Mouse (Mus musculus): ENCODE data around the gene Zfp942. TPM values are rescaled to one million over a fixed set of nuclear protein-coding genes. Genes with fewer than 3 reads are reported as not detected.
"Not testable (repeated sequence)": the region's sequence is repeated elsewhere in the genome, so short reads cannot be mapped to it uniquely, and the experiment has no call there.

Gene Zfp942
- polyA plus RNA-seq (2015; fragmentation: Nextera tagmentation; extraction: Ambion mirVana), result 10.5 and 12.7 TPM in 2 replicates

GRCm38 (mm10) chr17:21962107-21962907 lies at the start of gene Zfp942, which contains the start of gene Zfp943:
TSS of gene Zfp942 (minus strand) at chr17:21962464.
TSS of gene Zfp943 (plus strand) at chr17:21962552.
- under 1% methylated on average over 44 of the region's 55 CpGs for WGBS
- not testable (repeated sequence) for H3K36me3 ChIP-seq; H3K27me3 ChIP-seq (replicated peaks); H3K9me3 ChIP-seq
- peak within 1 kb of the TSS; percentile 92 for H3K27ac ChIP-seq (replicated peaks)
- peak within 1 kb of the TSS; percentile 90 for H3K9ac ChIP-seq
- H3K4me2 ChIP-seq, result peak within 1 kb of the TSS; percentile 74
- peak; percentile 99 for ATAC-seq (ENCODE audit: extremely low read depth, insufficient number of reproducible peaks, low FRiP score, low TSS enrichment)
- H3K4me3 ChIP-seq, result peak within 1 kb of the TSS; percentile 83
- H3K4me1 ChIP-seq, result peaks cover 28% of the 10 kb centered on the region

GRCm38 (mm10) chr17:21963302-21963701 lies 1.0 kb upstream of the Zfp942 start:
- WGBS, result 51% methylated on average over 4 of the region's 4 CpGs
- no peak for ATAC-seq (ENCODE audit: extremely low read depth, insufficient number of reproducible peaks, low FRiP score, low TSS enrichment)
- H3K4me3 ChIP-seq, result peak overlapping the region; percentile 83
- peaks cover 6% of the 10 kb centered on the region for H3K36me3 ChIP-seq
- H3K27me3 ChIP-seq (replicated peaks), result no peaks in the 10 kb centered on the region
- H3K27ac ChIP-seq (replicated peaks), result no peak overlapping the region
- peak overlapping the region; percentile 41 for H3K9ac ChIP-seq
- H3K4me2 ChIP-seq, result peak overlapping the region; percentile 69
- no peaks in the 10 kb centered on the region for H3K9me3 ChIP-seq
- H3K4me1 ChIP-seq, result peaks cover 28% of the 10 kb centered on the region

GRCm38 (mm10) chr17:21909456-21910052 lies 52.7 kb downstream of the Zfp942 start, which contains the start of gene Zfp995:
TSS of gene Zfp995 (minus strand) at chr17:21909926.
- H3K36me3 ChIP-seq; H3K4me1 ChIP-seq; ATAC-seq (ENCODE audit: extremely low read depth, insufficient number of reproducible peaks, low FRiP score, low TSS enrichment); H3K27me3 ChIP-seq (replicated peaks); H3K9me3 ChIP-seq: not testable (repeated sequence)
- Histone ChIP-seq H3K4me2 (peak within 1 kb of the TSS; percentile 81), H3K4me3 (peak within 1 kb of the TSS; percentile 82), H3K27ac (replicated peaks) (0 out of 2 replicates have a peak within 1 kb of the TSS, but pooled peaks have one; percentile 39), H3K9ac (peak within 1 kb of the TSS; percentile 87)
- under 1% methylated on average over 24 of the region's 24 CpGs for WGBS

GRCm38 (mm10) chr17:21909039-21909438 lies 53.2 kb downstream of the Zfp942 start:
- no peaks in the 10 kb centered on the region for H3K27me3 ChIP-seq (replicated peaks)
- H3K9me3 ChIP-seq, result no peaks in the 10 kb centered on the region
- H3K4me1 ChIP-seq, result peaks cover 5% of the 10 kb centered on the region
- H3K4me3 ChIP-seq, result peak overlapping the region; percentile 82
- ATAC-seq (ENCODE audit: extremely low read depth, insufficient number of reproducible peaks, low FRiP score, low TSS enrichment), result no peak
- peak overlapping the region; percentile 81 for H3K4me2 ChIP-seq
- WGBS, result 7% methylated on average over 3 of the region's 3 CpGs
- H3K27ac ChIP-seq (replicated peaks), result 0 out of 2 replicates have a peak overlapping the region, but pooled peaks have one; percentile 39
- H3K9ac ChIP-seq, result peak overlapping the region; percentile 87
- peaks cover 6% of the 10 kb centered on the region for H3K36me3 ChIP-seq

Other genes with a start within 250 kb of the Zfp942 start
- gene Zfp229, start 231.7 kb downstream of the Zfp942 start, polyA plus RNA-seq (2015; fragmentation: Nextera tagmentation; extraction: Ambion mirVana), result 4.0 TPM in 2 replicates
- 4.2 and 4.5 TPM in 2 replicates for gene Zfp820, start 116.7 kb downstream of the Zfp942 start, polyA plus RNA-seq (2015; fragmentation: Nextera tagmentation; extraction: Ambion mirVana)
- 4.1 and 4.6 TPM in 2 replicates for gene Zfp995, start 52.5 kb downstream of the Zfp942 start, polyA plus RNA-seq (2015; fragmentation: Nextera tagmentation; extraction: Ambion mirVana)
- 11.5 and 13.4 TPM in 2 replicates for gene Zfp943, start 88 bp upstream of the Zfp942 start, polyA plus RNA-seq (2015; fragmentation: Nextera tagmentation; extraction: Ambion mirVana)
- gene Zfp947, start 203.7 kb upstream of the Zfp942 start, polyA plus RNA-seq (2015; fragmentation: Nextera tagmentation; extraction: Ambion mirVana), result 2.4 and 2.7 TPM in 2 replicates